Mouse (Mus musculus) CD4-positive helper T cell, adult 2 months (primary cell): ENCODE measurements around the gene Snn.

Source experiments
- DNase-seq: peaks from one replicate; pipeline ENCODE4 v3.0.0-alpha.2; 2012; ENCODE audit warnings: low read depth, missing footprints, low spot score

Snn gene

GRCm38 (mm10) chr16:11078216-11078869 lies 17.6 kb downstream of the Snn start:
- DNase-seq: no peak

DNA sequence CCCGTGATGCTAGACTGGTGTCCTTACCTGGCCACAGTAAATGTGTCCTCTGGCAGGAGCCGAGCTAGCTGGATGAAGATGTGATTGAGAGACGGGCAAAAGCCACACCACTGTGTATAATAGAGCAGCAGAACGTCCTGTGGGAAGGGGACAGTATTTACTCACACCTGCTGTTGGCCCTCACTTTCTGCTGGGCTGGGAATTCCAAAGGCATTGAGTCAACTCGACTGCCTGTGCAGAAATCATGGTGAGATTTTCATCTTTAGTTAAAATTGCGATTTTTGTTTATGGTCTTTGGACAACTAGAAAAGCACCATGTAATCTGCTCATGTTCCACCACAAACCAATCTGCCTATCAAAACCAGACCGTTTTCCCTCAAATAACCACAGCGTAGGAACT lies 23.4 kb downstream of the Snn start:
- DNase-seq: no peak

- no peak for DNase-seq
Measured at GRCm38 (mm10) chr16:11086299-11086698, 25.6 kb downstream of the Snn start.

- DNase-seq: no peak
Measured at GRCm38 (mm10) chr16:11086856-11087588, 26.3 kb downstream of the Snn start.

GRCm38 (mm10) chr16:11090836-11091570 lies 30.3 kb downstream of the Snn start:
- DNase-seq: no peak

DNA sequence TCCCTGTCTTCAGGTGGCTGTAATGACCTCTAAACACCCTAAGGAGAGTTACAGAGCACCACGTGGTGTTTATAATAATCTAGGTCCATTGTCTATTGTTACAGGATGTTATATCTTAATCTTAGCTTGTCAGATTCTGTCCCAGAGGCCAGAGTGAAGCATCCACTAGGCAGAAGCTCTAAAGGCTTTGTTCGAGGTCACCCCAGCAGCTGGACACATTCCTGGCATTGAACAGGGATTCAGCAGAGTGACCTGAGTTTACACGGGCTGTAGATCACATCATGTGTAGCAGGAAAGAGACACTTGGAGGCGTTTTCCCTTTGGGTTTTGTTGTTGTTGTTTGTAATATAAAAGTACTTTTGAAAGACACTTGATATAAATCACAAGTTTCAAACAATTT lies 31.3 kb downstream of the Snn start:
- DNase-seq: no peak

GRCm38 (mm10) chr16:11092523-11092922 lies 31.8 kb downstream of the Snn start:
- DNase-seq: no peak

DNA sequence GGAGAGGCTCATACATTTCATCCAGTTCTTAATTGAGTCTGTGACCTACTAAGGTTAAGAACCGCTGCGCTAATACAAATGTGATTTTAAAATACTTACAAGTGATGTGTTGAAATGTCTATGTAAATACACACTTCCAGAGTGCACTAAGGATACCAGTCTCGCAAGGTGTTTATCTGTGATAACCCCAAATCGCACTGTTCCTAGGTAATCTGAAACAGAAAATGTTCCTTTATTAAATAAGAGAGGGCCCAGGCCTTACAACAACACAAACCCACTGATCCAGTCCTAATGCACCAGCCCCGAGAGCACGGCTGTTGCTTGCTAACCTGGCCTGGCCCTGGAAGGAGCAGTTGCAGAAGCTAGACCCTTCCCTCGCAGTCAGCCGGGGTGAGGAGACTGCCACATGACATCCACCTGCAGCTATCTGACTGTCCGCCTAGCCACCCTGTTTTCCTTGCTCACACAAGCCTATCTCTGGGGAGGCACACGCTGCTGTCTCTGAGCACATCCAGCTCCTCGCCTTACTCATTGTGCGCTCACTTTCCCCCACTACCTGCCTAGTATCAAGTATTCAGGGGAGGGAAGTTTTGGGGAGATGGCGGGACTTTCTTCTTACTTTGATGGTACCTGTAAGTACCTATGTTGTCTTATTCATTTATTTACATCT lies 33.1 kb downstream of the Snn start:
- no peak for DNase-seq

GRCm38 (mm10) chr16:11097301-11097700 lies 36.6 kb downstream of the Snn start:
- DNase-seq: no peak

GRCm38 (mm10) chr16:11104905-11105304 lies 44.2 kb downstream of the Snn start:
- no peak for DNase-seq

GRCm38 (mm10) chr16:11109198-11109740 lies 48.5 kb downstream of the Snn start:
- peak; percentile 27 for DNase-seq

DNA sequence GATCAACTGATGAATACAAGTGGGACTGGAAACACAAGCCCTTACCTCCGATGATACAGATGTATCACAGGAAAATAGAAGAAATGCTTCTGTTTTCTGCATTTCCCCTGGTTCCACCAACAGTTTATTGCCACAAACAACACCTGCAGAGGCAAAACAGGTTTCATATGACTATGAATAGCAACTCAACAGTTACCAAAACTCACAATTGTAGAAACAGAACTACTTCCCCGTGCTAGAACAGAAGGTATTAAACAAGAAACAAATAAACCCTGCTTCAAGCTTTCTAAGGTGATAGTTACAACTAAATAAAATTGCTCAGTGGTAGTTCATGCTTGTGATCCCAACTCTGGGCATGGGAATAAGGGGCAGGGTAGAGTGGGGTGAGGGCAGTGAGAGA lies 61.9 kb downstream of the Snn start:
- no peak for DNase-seq

GRCm38 (mm10) chr16:11124110-11124509 lies 63.4 kb downstream of the Snn start:
- no peak for DNase-seq
